Mouse (Mus musculus): Measurements from ENCODE around the gene Fbxl17. TPM values are rescaled to one million over a fixed set of nuclear protein-coding genes. Genes with fewer than 3 reads are reported as not detected.

Fbxl17 gene
- 10 to 100 TPM; 23.8 to 62.2 (median 44.1) TPM for total RNA-seq (2018; cell fraction: chromatin; rRNA removed)
- 10 to 100 TPM; 12.1 to 19.4 (median 16.1) TPM for total RNA-seq (2018; cell fraction: cytosol; rRNA removed)
- 10 to 100 TPM; 16.0 to 49.7 (median 23.7) TPM for total RNA-seq (2018; cell fraction: nucleus; rRNA removed)
- 9.8 to 12.5 TPM (median 11.3 TPM) in 3 replicates for polyA plus RNA-seq (2018)

DNA sequence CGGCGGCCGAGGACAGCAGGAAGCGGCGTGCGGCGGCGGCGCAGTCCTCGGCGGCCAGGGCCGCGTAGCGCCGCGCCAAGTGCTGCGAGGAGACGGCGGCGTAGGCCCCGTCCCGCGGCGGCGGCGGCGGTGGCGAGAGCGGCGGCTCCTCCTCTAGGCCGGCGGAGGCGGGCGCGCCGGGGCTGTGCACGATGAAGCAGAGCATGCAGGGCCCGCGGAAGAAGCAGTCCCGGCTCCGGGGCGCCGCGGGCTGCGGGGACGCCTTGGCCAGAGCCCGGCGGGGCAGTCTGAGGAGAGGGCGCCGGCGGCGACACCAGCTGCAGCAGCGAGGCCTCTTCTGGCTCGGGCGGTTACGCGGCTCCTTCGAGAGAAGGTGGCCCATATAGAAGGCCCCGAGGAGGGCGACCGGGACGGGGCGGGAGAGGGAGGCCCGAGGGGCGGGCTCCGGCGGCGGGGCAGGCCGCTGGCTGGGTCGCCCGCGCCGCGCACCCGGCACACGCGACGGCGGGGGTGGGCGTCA lies at the start of gene Fbxl17:
Gene Fbxl17, minus strand, starts transcription at position 382 of the 520 bp plus-strand sequence.
- Histone ChIP-seq H3K36me3 (ENCODE audit: inconsistent target) (no peaks in the 10 kb centered on the region), H3K27ac (no peak within 1 kb of the TSS), H3K79me2 (ENCODE audit: inconsistent target) (peaks cover 41% of the 10 kb centered on the region), H3K4me3 (ENCODE audit: inconsistent target) (peak within 1 kb of the TSS; percentile 36)
- under 1% methylated on average over 59 of the region's 80 CpGs for WGBS (ENCODE audit: missing documents)

DNA sequence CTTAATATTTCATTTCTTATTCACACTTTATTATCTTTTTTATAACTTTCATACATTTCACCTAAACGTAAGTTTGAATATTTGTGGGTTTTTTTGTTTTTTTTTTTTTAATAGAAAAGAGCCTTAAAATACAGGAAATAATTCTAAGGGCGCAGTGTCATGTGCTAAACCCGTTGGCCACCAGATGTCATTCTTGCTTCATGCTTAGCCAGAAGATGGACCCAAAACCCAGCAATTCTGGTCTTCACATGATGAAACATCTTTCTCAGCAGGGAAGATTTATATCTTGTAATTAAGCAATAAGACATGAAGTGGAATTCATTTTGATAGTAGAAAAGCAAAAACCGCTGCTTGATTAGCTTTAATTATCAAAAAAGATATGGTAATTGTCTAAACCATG lies 47.6 kb upstream of the Fbxl17 start:
- Histone ChIP-seq H3K36me3 (ENCODE audit: inconsistent target) (no peaks in the 10 kb centered on the region), H3K79me2 (ENCODE audit: inconsistent target) (no peaks in the 10 kb centered on the region), H3K4me3 (ENCODE audit: inconsistent target) (no peak overlapping the region), H3K27ac (no peak overlapping the region)
- WGBS (ENCODE audit: missing documents), result 86% methylated on average over 4 of the region's 4 CpGs

DNA sequence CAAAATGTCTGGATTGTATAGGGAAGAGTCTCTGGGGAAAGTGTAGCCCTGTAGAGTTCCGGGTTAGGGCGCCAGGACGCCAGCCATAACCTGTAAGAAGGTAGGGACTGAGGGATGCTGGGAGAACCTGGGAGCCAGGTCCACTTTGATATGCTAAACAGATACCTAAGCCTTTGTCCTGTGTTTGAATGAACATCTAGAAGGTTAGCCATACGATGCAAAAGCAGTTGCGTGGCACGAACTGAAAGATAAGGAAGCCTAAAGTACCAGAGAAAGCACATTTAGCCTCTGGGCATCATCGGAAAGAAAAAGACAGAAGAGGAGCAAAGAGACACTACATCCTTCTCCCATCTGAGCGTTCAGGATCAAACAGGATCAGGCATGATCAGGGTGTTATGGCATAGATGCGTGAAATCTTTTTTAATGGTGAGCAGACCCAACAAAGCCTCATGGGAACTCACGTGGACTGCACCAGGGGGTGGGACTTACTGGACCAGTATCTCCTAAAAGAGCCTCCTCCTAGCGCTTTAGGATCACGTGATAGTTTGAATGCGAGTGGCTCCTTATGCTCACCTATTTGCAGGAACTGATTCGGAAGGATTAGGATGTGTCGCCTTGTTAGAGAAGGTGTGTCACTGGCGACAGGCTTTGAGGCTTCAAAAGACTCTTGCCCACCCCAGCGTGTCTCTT lies 34.9 kb upstream of the Fbxl17 start:
- Histone ChIP-seq H3K79me2 (ENCODE audit: inconsistent target) (no peaks in the 10 kb centered on the region), H3K27ac (no peak overlapping the region), H3K36me3 (ENCODE audit: inconsistent target) (no peaks in the 10 kb centered on the region), H3K4me3 (ENCODE audit: inconsistent target) (no peak overlapping the region)
- 91% methylated on average over 17 of the region's 17 CpGs for WGBS (ENCODE audit: missing documents)

DNA sequence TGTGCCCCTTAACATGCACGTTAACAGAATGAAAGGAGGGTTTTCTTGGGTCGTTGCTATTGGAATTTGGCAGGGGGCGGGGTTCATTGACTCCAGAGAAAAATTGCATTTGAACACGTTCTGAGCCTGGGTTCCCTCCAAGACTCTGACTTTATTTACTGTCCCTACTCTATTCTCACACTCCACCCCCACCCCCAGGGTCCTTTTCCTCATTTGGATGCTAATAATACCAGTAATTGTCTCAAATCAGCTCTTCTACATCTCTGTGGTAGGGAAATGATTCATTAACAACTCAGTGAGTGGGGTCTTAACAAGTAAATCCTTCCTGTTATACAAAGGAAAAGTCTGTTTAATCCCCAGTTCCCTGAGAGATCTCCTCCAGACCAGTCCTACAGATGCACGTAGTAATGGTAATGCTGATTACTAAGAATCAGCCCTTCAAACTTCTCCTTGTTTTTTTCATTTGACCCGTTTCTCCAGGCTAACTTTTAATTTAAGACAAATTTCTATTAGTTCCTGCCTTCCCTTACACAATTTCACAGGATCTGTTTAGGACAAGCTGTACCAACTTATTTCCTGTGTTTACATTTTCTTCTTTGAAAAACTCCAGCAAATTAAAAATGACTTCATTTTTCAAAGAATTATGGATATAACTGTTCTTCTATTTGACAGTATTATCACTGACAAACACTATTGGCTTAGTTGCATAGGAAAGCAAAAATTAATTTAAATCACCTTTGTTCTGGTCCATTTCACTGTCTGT lies 33.4 kb upstream of the Fbxl17 start:
- no peak overlapping the region for H3K4me3 ChIP-seq (ENCODE audit: inconsistent target)
- H3K36me3 ChIP-seq (ENCODE audit: inconsistent target), result no peaks in the 10 kb centered on the region
- H3K27ac ChIP-seq, result no peak overlapping the region
- no peaks in the 10 kb centered on the region for H3K79me2 ChIP-seq (ENCODE audit: inconsistent target)
- 84% methylated on average over 6 of the region's 6 CpGs for WGBS (ENCODE audit: missing documents)

DNA sequence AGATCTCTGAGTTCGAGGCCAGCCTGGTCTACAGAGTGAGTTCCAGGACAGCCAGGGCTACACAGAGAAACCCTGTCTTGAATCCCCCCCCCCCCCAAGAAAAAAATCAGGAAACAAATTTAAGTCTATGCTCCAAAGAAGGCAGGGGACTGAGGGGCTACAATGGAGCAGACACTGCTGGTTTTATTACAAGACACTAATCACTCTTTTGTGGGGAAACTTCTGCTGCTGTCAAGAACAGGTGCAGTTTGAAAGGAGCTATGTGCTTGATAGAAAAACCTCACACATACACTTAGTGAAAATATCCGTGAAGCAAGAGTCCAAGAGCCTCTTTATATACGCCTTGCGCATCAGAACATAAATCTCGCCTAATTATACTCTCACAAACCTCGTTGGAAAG lies 29.7 kb upstream of the Fbxl17 start:
- no peak overlapping the region for H3K4me3 ChIP-seq (ENCODE audit: inconsistent target)
- no peaks in the 10 kb centered on the region for H3K36me3 ChIP-seq (ENCODE audit: inconsistent target)
- H3K79me2 ChIP-seq (ENCODE audit: inconsistent target), result no peaks in the 10 kb centered on the region
- WGBS (ENCODE audit: missing documents), result 94% methylated on average over 6 of the region's 6 CpGs
- no peak overlapping the region for H3K27ac ChIP-seq

DNA sequence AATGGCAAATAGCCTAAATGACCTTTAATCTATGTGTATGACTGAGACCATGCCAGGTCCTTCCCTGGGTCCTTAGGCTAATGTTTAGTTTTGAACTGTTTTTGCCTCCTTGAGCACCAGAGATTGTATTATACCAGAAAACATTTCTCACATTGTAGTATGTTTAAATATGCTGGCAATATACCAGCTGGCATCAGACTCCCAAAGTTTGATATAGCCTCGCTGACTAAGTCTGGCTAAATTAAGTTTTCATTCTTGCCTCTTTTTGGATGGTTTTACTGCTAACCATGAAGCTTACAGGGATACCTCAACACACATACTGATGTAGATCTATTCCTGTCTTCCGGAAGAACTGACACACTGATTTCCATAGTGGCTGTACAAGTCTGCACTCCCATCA lies 20.9 kb upstream of the Fbxl17 start:
- Histone ChIP-seq H3K27ac (no peak overlapping the region), H3K79me2 (ENCODE audit: inconsistent target) (no peaks in the 10 kb centered on the region), H3K4me3 (ENCODE audit: inconsistent target) (no peak overlapping the region), H3K36me3 (ENCODE audit: inconsistent target) (no peaks in the 10 kb centered on the region)
- WGBS (ENCODE audit: missing documents), result 93% methylated on average over 1 of the region's 2 CpGs

DNA sequence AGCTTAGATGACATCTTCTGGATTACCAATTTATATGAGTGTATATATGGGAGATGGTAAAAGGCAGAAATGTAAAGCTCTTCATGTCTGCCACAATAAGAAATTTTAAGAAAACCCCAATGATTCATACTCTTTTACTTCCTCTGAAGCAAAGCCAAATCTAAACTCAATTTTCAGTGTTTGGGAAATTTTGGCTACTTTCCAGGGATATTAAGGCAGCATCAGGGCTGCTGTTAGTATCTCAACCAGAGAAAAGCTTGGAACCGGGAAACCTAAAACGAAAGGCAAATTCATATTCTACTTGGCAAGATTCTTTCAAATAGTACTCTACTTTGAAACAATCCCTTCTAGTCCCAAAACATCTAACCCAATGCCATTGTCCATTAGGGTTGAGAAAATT lies 10.6 kb upstream of the Fbxl17 start:
- Histone ChIP-seq H3K79me2 (ENCODE audit: inconsistent target) (no peaks in the 10 kb centered on the region), H3K27ac (no peak overlapping the region), H3K4me3 (ENCODE audit: inconsistent target) (no peak overlapping the region), H3K36me3 (ENCODE audit: inconsistent target) (no peaks in the 10 kb centered on the region)
- 97% methylated on average over 2 of the region's 2 CpGs for WGBS (ENCODE audit: missing documents)

DNA sequence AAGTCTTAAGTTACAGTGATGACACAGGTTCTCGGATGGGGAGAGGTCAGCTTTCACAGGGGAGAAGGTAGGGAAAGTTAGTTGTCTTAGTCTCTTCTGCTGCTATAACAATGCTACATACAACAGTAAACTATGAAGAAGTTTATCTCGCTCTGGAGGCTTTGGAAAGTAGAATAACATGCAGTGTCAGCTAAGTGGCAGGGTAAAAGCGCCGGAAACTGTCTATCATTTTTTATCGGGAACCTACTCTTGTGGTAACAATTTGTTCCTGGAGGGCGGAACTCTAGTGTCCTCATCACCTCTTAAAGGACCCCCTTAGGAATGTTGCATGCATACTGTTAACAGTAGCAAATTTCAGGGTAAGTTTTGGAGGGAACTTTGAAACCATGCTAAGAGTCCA lies 1.3 kb upstream of the Fbxl17 start:
- Histone ChIP-seq H3K79me2 (ENCODE audit: inconsistent target) (peaks cover 27% of the 10 kb centered on the region), H3K27ac (no peak overlapping the region), H3K4me3 (ENCODE audit: inconsistent target) (0 out of 2 replicates have a peak overlapping the region, but pooled peaks have one; percentile 34), H3K36me3 (ENCODE audit: inconsistent target) (no peaks in the 10 kb centered on the region)
- WGBS (ENCODE audit: missing documents), result 93% methylated on average over 6 of the region's 6 CpGs

DNA sequence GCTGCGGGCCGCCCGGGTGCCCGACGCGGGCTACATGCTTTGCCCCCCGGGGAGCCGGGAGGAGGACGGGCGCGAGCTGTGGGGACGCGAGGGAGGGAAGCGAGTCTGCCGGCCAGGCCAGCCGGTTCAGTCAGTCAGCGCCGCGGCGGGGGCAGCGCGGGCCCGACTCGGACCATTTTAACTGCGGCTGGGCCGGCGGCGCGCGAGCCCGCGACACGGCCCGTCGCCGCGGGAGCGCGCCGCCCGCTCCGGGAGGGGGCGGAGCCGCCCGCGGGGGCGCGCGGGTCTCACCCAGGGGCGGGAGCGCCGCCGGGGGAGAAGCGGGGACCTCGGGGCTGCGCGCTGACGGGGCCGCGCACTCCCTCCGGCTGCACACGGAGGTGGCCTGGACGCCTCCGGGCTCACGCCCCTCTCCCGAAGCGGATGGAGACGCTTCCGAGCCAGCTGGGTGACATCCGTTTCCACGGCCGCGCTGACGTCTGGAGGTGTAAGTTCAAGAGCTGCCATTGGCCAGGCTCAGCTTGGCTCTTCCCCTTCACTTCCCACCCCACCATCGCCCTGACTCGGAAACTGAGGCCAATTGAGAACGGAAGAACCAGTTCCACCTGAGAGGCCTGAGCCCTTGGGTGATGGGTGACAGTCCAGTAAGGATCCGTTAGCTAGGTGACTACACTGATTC lies 478 bp upstream of the Fbxl17 start:
- H3K79me2 ChIP-seq (ENCODE audit: inconsistent target), result peaks cover 35% of the 10 kb centered on the region
- 3% methylated on average over 46 of the region's 78 CpGs for WGBS (ENCODE audit: missing documents)
- H3K36me3 ChIP-seq (ENCODE audit: inconsistent target), result no peaks in the 10 kb centered on the region

DNA sequence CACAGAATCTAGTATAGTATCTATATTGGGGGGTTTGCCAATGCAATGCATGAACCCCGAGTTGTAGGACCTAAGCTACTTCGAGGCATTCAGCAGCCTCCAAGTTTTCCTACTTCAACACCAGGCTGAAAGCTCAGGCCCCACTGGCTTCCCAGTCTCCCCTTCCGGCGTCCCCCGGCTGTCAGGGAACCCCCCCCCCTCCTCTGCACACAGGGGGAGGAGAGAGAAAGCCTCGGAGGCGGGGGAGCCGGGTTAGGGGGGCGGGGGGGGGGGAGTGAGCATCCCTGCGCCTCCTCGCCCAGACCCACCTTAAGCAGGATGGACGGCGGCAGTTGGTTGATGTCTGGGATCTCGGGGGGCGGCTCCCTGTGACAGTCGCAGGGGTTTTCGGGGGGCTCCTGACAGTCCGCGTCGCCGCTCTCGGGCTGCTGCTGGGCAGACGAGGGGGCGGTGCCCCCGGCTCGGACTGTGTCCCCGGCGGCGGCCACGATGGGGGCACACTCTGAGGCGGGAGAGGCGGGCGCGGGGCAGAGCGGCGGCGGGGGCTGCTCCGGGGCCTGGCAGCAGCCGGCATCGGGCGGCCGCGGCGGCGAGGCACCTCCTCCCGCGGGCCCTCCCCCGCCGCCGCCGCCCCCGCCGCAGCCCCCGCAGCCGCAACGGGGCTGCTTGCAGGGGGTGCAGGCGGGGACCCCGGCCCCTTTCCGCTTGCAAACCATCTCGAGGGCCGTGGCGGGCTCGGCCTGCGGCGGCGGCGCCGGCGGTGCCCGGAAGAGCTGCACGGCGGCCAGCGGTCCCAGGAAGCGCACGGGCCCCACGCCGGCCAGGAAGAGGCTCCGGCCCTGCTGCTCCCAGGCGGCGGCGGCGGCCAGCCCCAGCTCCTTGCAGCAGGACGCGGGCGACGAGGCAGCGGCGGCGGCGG lies 841 bp downstream of the Fbxl17 start:
- peak overlapping the region; percentile 36 for H3K4me3 ChIP-seq (ENCODE audit: inconsistent target)
- no peak overlapping the region for H3K27ac ChIP-seq
- H3K79me2 ChIP-seq (ENCODE audit: inconsistent target), result peaks cover 48% of the 10 kb centered on the region
- H3K36me3 ChIP-seq (ENCODE audit: inconsistent target), result no peaks in the 10 kb centered on the region
- under 1% methylated on average over 63 of the region's 90 CpGs for WGBS (ENCODE audit: missing documents)

More for the DNA sequence above, 478 bp upstream of the Fbxl17 start:
- Histone ChIP-seq H3K4me3 (ENCODE audit: inconsistent target) (peak overlapping the region; percentile 34), H3K27ac (no peak overlapping the region)

DNA sequence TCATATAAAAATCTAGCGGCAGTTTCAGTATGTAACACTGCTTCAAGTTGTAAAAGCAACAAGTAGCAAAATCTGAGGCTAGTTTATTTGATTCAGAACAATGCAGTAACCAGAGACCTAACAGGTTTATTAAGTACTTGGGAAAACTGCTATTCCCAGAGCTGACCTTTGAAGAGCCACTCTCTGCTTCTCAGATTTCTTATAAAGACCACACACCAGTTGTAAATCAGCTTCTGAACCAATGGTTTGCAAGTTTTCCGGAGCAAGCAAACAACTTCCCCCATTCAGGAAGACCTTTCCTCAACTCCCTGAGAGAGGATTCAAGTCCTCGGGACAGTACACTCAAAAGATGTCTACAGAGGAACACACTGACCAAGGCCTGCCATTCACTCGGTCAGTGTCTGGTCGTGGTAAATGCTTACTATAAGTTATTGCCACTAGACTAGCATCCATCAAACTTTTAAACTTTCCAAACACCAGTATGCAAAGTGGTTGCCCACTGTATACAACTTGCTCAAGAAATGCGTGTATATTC lies 1.6 kb downstream of the Fbxl17 start:
- H3K36me3 ChIP-seq (ENCODE audit: inconsistent target), result no peaks in the 10 kb centered on the region
- H3K27ac ChIP-seq, result no peak overlapping the region
- 16% methylated on average over 6 of the region's 6 CpGs for WGBS (ENCODE audit: missing documents)
- peak overlapping the region; percentile 36 for H3K4me3 ChIP-seq (ENCODE audit: inconsistent target)
- peaks cover 56% of the 10 kb centered on the region for H3K79me2 ChIP-seq (ENCODE audit: inconsistent target)

DNA sequence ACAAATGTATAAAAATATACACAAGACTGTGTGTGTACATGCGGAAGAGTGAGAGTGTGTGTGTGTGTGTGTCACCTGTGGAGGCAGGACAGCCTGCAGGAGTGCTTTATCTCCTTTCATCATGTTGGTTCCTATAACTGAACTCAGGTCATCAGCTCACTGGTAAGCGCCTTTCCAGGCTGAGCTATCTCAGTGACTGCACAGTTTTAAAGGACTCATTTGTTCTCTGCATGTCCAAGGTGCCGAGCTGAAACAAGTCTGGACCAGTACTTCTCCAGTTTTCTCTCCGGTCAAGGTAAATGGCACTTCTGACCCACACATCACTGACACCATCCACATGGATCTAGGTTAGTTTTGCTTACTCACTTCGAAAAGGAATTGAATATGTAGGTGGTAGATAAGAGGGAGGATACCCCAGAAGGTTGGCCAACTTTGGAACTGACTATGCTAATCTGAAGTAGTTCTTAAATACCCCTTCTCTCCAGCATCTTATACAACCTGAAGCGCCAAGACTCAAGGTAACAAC lies 2.5 kb downstream of the Fbxl17 start:
- Histone ChIP-seq H3K79me2 (ENCODE audit: inconsistent target) (peaks cover 65% of the 10 kb centered on the region), H3K27ac (no peak overlapping the region), H3K4me3 (ENCODE audit: inconsistent target) (no peak overlapping the region), H3K36me3 (ENCODE audit: inconsistent target) (no peaks in the 10 kb centered on the region)
- 84% methylated on average over 6 of the region's 6 CpGs for WGBS (ENCODE audit: missing documents)

DNA sequence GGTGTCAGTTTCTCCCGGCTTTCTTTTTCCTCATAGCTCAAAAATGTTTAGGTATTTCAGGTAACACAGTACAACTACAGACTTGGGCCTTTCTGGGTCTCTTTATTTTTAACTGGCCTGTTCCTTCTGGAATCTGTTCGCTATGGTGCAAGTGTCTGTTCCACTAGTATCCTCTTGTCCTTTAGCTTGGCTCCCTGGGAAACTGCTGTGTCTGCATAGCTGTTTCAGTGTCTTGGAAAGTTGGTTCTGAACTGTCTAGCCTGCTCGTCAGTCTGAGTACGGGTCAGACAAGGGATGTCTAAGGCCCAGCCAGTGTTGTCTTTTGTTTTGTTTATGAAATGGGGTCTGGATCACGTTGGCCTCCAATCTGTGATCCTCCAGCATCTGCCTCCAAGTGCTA lies 3.7 kb downstream of the Fbxl17 start:
- H3K36me3 ChIP-seq (ENCODE audit: inconsistent target), result no peaks in the 10 kb centered on the region
- H3K79me2 ChIP-seq (ENCODE audit: inconsistent target), result peaks cover 77% of the 10 kb centered on the region
- H3K4me3 ChIP-seq (ENCODE audit: inconsistent target), result no peak overlapping the region
- 88% methylated on average over 5 of the region's 5 CpGs for WGBS (ENCODE audit: missing documents)
- H3K27ac ChIP-seq, result no peak overlapping the region
